Mouse (Mus musculus): ENCODE results near the gene Gfm1. TPM values are rescaled to one million over a fixed set of nuclear protein-coding genes. Genes with fewer than 3 reads are reported as not detected.

Gfm1 gene
- 3.9 and 4.1 TPM in 2 replicates for polyA plus RNA-seq (2012; ENCODE audit: low replicate concordance)

DNA sequence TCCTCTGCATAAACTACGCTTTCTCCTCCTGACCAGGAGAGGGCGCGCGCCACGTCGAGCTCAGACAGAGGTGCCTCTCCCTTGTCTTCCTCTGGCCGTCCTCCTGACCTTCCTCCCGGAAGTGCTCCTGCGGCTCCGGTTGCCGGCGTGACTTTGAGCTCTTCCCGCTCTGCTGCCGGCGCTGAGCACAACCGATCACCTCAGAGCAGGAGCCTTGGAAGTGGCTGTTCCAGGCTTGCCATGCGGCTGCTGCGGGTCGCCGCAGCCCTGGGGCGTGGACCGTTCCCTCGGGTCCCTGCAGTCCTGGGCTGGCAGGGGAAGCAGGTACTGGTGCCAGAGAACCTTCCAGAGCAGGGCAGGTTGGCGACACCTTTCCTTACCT is at the start of gene Gfm1:
Gfm1 (plus strand) TSS at position 98 of the 382 bp plus-strand sequence.

DNA sequence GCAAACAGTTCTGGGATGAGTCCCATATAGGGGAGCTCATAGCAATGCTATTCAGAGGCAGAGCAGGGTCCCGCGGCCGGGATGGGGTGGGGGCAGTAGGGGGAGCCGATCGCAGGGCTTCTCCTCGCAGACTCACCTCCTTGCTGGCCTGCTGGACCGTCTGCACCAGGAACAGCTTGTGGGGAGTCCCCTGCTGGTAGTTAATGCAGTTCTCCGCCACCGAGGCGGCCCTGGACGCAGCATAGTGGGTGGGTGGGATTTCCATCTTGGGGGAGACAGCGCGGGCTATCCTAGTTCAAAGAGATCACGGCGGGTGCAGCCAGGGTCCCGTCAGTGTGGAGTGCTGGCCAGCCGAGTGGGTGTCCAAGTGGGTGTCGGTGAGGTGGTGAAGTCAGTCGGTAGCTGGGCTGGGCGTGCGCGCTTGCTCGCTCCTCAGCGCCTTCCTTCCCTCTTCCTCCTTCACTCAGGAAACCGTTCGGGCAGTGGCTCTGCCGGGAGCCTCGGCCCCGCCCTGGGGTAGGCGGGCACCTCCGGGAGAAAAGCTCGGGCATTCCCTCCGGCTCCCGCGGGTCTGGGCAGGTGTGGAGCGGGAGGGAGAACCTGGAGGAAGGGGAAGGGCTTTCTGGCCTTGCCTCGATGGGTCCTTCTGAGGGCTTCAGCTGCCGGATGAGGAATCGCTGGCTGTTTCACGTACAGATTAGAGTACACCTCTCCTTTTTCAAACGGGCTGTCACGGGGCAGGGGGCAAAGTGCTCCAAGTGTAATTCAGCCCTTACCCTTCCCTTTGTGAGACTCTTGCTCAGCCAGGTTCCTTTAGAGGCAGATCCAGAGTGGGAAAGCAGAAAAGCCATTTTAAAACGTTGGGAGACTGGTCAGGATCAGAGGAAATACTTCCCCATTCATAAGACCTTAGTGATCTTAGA is 33.8 kb downstream of the Gfm1 start, which contains the start of gene Lxn:
Lxn (minus strand) TSS at position 477 of the 923 bp plus-strand sequence.

DNA sequence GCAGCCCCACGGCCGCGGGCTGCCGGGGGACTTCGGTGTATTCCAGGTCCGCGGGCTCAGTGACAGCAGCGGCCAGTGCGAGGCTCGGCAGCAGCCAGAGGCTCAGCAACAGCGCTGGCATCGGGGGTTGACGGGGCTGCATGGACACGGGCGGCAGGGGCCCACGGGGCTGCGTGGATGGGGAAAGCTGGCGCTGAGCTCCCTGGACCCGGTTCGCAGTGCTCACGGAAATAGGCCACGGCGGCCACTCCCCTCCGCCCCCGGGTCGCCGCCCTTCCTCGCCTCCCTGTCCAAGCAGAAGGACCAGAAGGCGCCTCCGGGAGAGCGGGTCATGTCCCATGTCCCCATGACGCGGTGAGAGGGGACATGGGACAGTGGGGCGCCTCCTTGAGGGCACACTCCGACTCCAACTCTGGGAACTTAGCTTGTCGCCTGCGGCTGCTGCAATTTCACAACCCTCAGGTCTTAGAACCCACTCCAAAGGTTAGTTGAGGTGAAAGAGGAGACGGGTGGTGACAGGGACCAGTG is 85.4 kb downstream of the Gfm1 start, which contains the start of gene Rarres1:
Rarres1 (minus strand) TSS at position 250 of the 528 bp plus-strand sequence.

Other genes starting within 250 kb of the Gfm1 start
- gene Mlf1, start 56.0 kb upstream of the Gfm1 start, polyA plus RNA-seq (2012; ENCODE audit: low replicate concordance), result not detected in 2 replicates
- not detected in 2 replicates for gene Gm17402, start 54.9 kb upstream of the Gfm1 start, polyA plus RNA-seq (2012; ENCODE audit: low replicate concordance)
- 2.7 and 2.8 TPM in 2 replicates for gene Lxn, start 33.8 kb downstream of the Gfm1 start, polyA plus RNA-seq (2012; ENCODE audit: low replicate concordance)
- 0.17 and 0.34 TPM in 2 replicates for gene Rarres1, start 85.4 kb downstream of the Gfm1 start, polyA plus RNA-seq (2012; ENCODE audit: low replicate concordance)
- 28.2 and 46.9 TPM in 2 replicates for gene Mfsd1, start 152.6 kb downstream of the Gfm1 start, polyA plus RNA-seq (2012; ENCODE audit: low replicate concordance)